Mouse (Mus musculus) lung, postnatal 25 days (tissue): Measurements from ENCODE around the gene Ell3.
A peak's percentile ranks its signal among the peaks of the same experiment; 100 is the strongest.

Experiments used
- DNase-seq: peaks from one replicate; pipeline ENCODE4 v3.0.0; 2022; ENCODE audit warnings: low spot score

Gene Ell3

GRCm38 (mm10) chr2:121448136-121448535 lies 4.1 kb upstream of the Ell3 start:
- DNase-seq = peak; percentile 62

- DNase-seq = no peak
Measured at GRCm38 (mm10) chr2:121447006-121447405, 2.9 kb upstream of the Ell3 start.

- no peak for DNase-seq
Measured at GRCm38 (mm10) chr2:121446506-121446905, 2.4 kb upstream of the Ell3 start.

GRCm38 (mm10) chr2:121445117-121445516 lies 1.0 kb upstream of the Ell3 start:
- no peak for DNase-seq

- DNase-seq = no peak
Measured at GRCm38 (mm10) chr2:121443068-121443349, 1.1 kb downstream of the Ell3 start.

- DNase-seq = peak; percentile 81
Measured at GRCm38 (mm10) chr2:121442259-121443067, 1.6 kb downstream of the Ell3 start.

GRCm38 (mm10) chr2:121441800-121442199 lies 2.3 kb downstream of the Ell3 start:
- no peak for DNase-seq

GRCm38 (mm10) chr2:121440834-121441605 lies 3.1 kb downstream of the Ell3 start:
- no peak for DNase-seq

GRCm38 (mm10) chr2:121439746-121440145 lies 4.3 kb downstream of the Ell3 start:
- DNase-seq = no peak

GRCm38 (mm10) chr2:121434854-121435253 lies 9.2 kb downstream of the Ell3 start:
- DNase-seq = peak; percentile 29

GRCm38 (mm10) chr2:121425890-121426289 lies 18.2 kb downstream of the Ell3 start:
- no peak for DNase-seq

- no peak for DNase-seq
Measured at GRCm38 (mm10) chr2:121423166-121423565, 20.9 kb downstream of the Ell3 start.

- no peak for DNase-seq
Measured at GRCm38 (mm10) chr2:121418476-121418875, 25.6 kb downstream of the Ell3 start.

GRCm38 (mm10) chr2:121416356-121416755 lies 27.7 kb downstream of the Ell3 start:
- no peak for DNase-seq

- DNase-seq = no peak
Measured at GRCm38 (mm10) chr2:121415591-121415990, 28.5 kb downstream of the Ell3 start.

GRCm38 (mm10) chr2:121415103-121415502 lies 29.0 kb downstream of the Ell3 start:
- DNase-seq = no peak

GRCm38 (mm10) chr2:121414139-121414685 lies 29.9 kb downstream of the Ell3 start:
- DNase-seq = peak; percentile 39

GRCm38 (mm10) chr2:121413387-121414042 lies 30.6 kb downstream of the Ell3 start, which contains the start of the genes Pdia3 and Catsper2:
Pdia3 (plus strand) TSS chr2:121413775.
Catsper2 (minus strand) TSS chr2:121413792.
- DNase-seq = peak; percentile 96

GRCm38 (mm10) chr2:121412843-121413386 lies 31.2 kb downstream of the Ell3 start:
- peak; percentile 22 for DNase-seq

- peak; percentile 50 for DNase-seq
Measured at GRCm38 (mm10) chr2:121408160-121408559, 35.9 kb downstream of the Ell3 start.

GRCm38 (mm10) chr2:121403296-121403695 lies 40.8 kb downstream of the Ell3 start:
- DNase-seq = no peak

GRCm38 (mm10) chr2:121396624-121397023 lies 47.5 kb downstream of the Ell3 start:
- DNase-seq = peak; percentile 63
